Mouse (Mus musculus) monocyte, adult 5-6 weeks (primary cell): Measurements from ENCODE around the gene Cep68. TPM values are rescaled to one million over a fixed set of nuclear protein-coding genes. Genes with fewer than 3 reads are reported as not detected.
"Not testable (repeated sequence)": the region's sequence is repeated elsewhere in the genome, so short reads cannot be mapped to it uniquely, and the experiment has no call there.

Source experiments
- ATAC-seq: fragments of 153-309, 156-312 bp; replicated peaks from 2 replicates; pipeline ENCODE4 v1.8.0; 2017; ENCODE audit warnings: mild to moderate bottlenecking; ENCODE audit not compliant: low TSS enrichment, insufficient number of reproducible peaks, severe bottlenecking, poor library complexity, low FRiP score
- total RNA-seq: library from RNA; stranded (forward); fragments of 200-1000, 200-491, 200-594 nt; gene quantifications from 3 replicates; pipeline ENCODE4 v1.2.3, GENCODE M21; 2017

Cep68 gene
- total RNA-seq, 1 experiment from 2014 or later: 7.7 TPM

GRCm38 (mm10) chr11:20243214-20243913 is 5.9 kb downstream of the Cep68 start:
- no peak for ATAC-seq

DNA sequence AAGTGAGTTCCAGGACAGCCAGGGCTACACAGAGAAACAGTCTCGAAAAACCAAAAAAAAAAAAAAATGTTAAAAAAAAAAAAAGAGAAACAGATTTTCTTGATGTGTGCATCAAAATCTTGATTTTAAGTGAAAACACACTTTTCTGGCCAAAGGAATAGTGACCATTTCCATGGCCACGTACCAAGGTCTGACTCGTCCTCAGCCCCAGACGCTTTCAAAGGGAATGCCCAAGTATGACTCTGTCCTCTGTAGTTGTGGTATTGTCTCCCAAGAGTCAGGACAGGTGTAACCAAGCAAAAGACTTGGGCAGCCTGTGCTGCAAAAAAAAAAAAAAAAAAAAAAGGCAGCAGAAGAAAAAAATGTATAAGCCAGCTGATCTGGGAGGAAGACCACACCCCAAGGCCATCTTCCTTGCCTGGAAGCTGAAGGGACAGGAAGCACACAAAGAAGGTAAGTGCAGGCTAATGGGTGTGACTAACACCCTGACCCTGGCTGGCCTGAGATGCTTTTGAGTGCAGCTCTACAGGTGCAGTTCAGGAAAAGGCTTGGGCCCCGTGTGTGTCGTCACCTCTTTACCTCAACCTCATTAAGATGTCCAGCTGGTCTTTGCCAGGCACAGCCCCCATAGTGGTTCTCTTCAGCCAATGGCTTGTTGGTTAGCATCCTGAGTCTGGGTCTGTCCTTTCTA is 6.7 kb downstream of the Cep68 start:
- ATAC-seq: no peak

DNA sequence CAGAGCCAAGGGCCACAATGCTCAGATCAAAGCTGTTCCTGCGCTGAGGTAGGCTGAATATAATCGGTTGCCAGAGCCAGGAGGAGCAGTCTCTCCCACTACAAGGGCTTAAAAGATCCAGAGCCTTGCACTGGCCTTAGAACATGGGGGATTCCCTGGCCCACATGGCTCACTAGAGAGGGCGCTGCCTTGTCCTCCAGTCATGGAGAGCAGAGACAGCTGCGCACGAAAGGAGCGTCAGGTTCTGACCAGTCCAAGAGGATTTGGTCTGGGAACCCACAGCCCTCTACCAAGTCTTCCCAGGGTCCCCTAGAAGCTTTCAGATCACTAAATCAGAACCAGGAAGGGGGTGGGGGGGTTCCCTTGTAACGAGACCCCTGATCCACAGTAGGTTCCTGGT is 7.9 kb downstream of the Cep68 start:
- no peak for ATAC-seq

- no peak for ATAC-seq
Measured at GRCm38 (mm10) chr11:20240331-20240730, 8.9 kb downstream of the Cep68 start.

DNA sequence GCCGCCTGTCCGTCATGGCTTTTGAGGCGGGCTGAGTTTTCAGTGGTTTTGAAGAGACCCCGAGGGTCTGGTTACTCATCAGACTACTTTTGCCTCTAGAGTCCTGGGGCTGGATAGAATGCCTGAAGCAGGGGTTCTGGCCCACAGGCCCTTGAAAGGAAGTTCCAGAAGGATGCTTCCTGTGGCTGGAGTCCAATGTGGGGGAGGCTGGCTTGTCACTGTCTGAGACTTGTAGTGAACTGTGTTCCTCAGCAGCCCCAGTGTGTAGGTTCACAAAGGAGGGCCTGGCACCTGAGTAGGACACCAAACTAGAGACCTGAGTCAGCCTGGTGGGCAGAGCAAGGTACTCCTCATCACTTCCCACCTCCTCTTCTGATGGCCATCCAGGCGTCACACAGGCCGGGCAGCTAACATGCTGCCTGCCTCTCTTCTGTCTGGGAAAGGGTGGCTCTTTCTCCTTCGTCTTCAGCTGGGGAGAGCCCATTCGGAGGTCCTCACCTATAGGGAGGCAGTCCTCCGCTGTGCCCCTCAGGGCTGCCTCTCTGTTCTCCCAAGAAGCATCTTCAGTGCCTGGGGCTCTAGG is 9.9 kb downstream of the Cep68 start:
- ATAC-seq: no peak

DNA sequence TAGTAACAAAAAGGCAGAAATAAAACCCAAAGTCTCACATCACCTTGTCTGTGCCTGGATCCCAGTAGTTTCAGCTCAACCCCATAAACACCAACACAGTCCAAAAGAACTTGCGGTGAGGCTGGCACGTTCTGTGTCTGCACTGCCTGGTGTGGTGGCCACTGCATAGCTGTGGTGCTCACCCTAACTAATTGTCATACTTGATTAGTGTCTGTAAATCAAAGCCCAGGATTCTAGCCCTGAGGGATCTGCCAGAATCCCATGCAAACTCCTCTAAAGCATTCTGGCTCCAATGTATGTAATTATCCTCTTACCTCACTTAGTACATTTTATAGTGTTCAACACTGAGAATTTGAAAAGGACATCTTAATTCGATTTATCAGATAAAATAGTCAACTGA is 11.3 kb downstream of the Cep68 start:
- no peak for ATAC-seq

- ATAC-seq: no peak
Measured at GRCm38 (mm10) chr11:20237018-20237417, 12.2 kb downstream of the Cep68 start.

GRCm38 (mm10) chr11:20234233-20234632 is 15.0 kb downstream of the Cep68 start:
- no peak for ATAC-seq

GRCm38 (mm10) chr11:20232016-20232755 is 17.0 kb downstream of the Cep68 start:
- peak; percentile 34; the same call in 1 of the 2 replicates for ATAC-seq

- peak; percentile 75 for ATAC-seq
Measured at GRCm38 (mm10) chr11:20231128-20231878, 17.9 kb downstream of the Cep68 start.

GRCm38 (mm10) chr11:20230286-20230685 is 18.9 kb downstream of the Cep68 start:
- no peak for ATAC-seq

DNA sequence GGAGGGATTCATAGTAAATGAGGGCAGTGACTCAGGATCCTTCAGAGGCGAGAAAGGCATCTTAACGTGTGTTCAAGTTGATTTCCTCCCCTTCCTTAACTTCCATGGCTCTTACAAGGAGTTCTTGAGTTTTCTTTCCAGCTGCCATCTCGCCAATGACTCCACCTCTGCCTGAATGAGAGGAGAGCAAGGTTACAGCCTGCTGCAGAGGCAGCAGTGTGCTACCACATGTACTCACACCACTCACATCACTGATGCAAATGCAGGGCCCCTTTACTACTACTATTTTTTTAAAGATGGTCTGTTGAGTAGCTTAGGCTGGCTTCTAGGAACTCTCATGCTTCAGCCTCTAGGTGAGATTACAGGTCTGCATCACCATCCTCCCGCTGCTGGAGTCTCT is 19.9 kb downstream of the Cep68 start:
- ATAC-seq: no peak

GRCm38 (mm10) chr11:20228666-20229065 is 20.6 kb downstream of the Cep68 start:
- ATAC-seq: no peak

- ATAC-seq: no peak
Measured at GRCm38 (mm10) chr11:20225938-20226337, 23.3 kb downstream of the Cep68 start.

- ATAC-seq: no peak
Measured at GRCm38 (mm10) chr11:20224196-20224595, 25.0 kb downstream of the Cep68 start.

- not testable (repeated sequence) for ATAC-seq
Measured at GRCm38 (mm10) chr11:20221671-20222070, 27.6 kb downstream of the Cep68 start.

- ATAC-seq: no peak
Measured at GRCm38 (mm10) chr11:20217227-20217626, 32.0 kb downstream of the Cep68 start.

DNA sequence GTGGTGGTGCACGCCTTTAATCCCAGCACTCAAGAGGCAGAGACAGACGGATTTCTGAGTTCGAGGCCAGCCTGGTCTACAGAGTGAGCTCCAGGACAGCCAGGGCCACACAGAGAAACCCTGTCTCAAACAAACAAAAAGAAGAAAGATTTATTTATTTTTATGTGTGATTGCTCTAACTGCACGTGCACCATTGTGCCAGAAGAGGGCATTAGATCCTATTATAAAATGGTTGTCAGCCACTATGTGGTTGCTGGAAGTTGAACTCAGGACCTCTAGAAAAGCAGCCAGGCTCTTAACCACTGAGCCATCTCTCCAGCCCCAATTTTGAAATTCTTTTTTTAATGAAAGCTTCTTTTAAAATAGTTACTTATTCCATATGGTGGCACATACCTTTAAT is 32.8 kb downstream of the Cep68 start:
- no peak for ATAC-seq

DNA sequence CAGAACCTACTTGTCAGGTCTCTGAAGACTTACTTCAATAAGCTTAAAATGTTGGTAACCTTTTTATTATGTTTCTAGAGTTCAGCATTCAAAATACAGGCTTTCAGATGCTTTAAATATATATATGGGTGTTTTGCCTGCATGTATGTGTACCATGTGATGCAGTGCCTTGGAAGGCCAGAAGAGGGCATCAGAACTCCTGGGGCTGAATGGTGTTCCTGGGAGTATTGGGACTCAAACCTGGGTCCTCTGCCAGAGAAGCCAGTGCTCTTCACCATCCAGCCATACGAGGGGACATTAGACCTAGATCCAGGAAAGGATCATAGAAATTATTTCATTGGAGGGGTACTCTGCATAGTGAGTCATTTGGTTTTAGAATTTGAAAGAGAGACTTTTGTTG is 34.5 kb downstream of the Cep68 start:
- no peak; the same call in 1 of the 2 replicates for ATAC-seq
